Mouse (Mus musculus): Measurements from ENCODE around the gene Neu1. TPM values are rescaled to one million over a fixed set of nuclear protein-coding genes. Genes with fewer than 3 reads are reported as not detected.
"Not testable (repeated sequence)": the region's sequence is repeated elsewhere in the genome, so short reads cannot be mapped to it uniquely, and the experiment has no call there.

The Neu1 gene
- polyA plus RNA-seq, 1 experiment, result not detected

GRCm38 (mm10) chr17:34899053-34899889, 31.8 kb upstream of the Neu1 start:
- H3K4me3 ChIP-seq (ENCODE audit: insufficient read depth, low read depth, low read length), result peak overlapping the region; percentile 99
- WGBS, result 1% methylated on average over 42 of the region's 45 CpGs
- TF ChIP-seq POLR2A (IDR thresholded peaks at IDR 0.05; ENCODE audit: insufficient read depth, low read depth, low read length) (no peak), CTCF (IDR thresholded peaks at IDR 0.05; ENCODE audit: insufficient read depth, low read depth, low read length) (no peak)
- peak overlapping the region; percentile 31; the same call in 1 of the 2 replicates for H3K27ac ChIP-seq (ENCODE audit: insufficient read depth, low read depth, low read length)
- peaks cover 21% of the 10 kb centered on the region for H3K4me1 ChIP-seq (ENCODE audit: control insufficient read depth, insufficient read depth, low read length)

- under 1% methylated on average over 5 of the region's 5 CpGs for WGBS
- H3K27ac ChIP-seq (ENCODE audit: insufficient read depth, low read depth, low read length), result peak overlapping the region; percentile 31; the same call in 1 of the 2 replicates
- peak overlapping the region; percentile 99 for H3K4me3 ChIP-seq (ENCODE audit: insufficient read depth, low read depth, low read length)
- H3K4me1 ChIP-seq (ENCODE audit: control insufficient read depth, insufficient read depth, low read length), result peaks cover 21% of the 10 kb centered on the region
- TF ChIP-seq CTCF (IDR thresholded peaks at IDR 0.05; ENCODE audit: insufficient read depth, low read depth, low read length) (no peak), POLR2A (IDR thresholded peaks at IDR 0.05; ENCODE audit: insufficient read depth, low read depth, low read length) (no peak)
Measured at GRCm38 (mm10) chr17:34899890-34900243, 31.2 kb upstream of the Neu1 start.

- peaks cover 11% of the 10 kb centered on the region for H3K4me1 ChIP-seq (ENCODE audit: control insufficient read depth, insufficient read depth, low read length)
- not testable (repeated sequence) for H3K4me3 ChIP-seq (ENCODE audit: insufficient read depth, low read depth, low read length); H3K27ac ChIP-seq (ENCODE audit: insufficient read depth, low read depth, low read length)
Measured at GRCm38 (mm10) chr17:34900826-34901225, 30.2 kb upstream of the Neu1 start.

GRCm38 (mm10) chr17:34901948-34902347, 29.1 kb upstream of the Neu1 start:
- not testable (repeated sequence) for H3K4me1 ChIP-seq (ENCODE audit: control insufficient read depth, insufficient read depth, low read length); H3K4me3 ChIP-seq (ENCODE audit: insufficient read depth, low read depth, low read length); H3K27ac ChIP-seq (ENCODE audit: insufficient read depth, low read depth, low read length)
- WGBS, result 89% methylated on average over 9 of the region's 10 CpGs

- Histone ChIP-seq H3K4me1 (ENCODE audit: control insufficient read depth, insufficient read depth, low read length) (peaks cover 3% of the 10 kb centered on the region; the same call in 1 of the 2 replicates), H3K4me3 (ENCODE audit: insufficient read depth, low read depth, low read length) (no peak overlapping the region), H3K27ac (ENCODE audit: insufficient read depth, low read depth, low read length) (no peak overlapping the region)
- 90% methylated on average over 9 of the region's 9 CpGs for WGBS
- TF ChIP-seq CTCF (IDR thresholded peaks at IDR 0.05; ENCODE audit: insufficient read depth, low read depth, low read length), result no peak
- TF ChIP-seq POLR2A (IDR thresholded peaks at IDR 0.05; ENCODE audit: insufficient read depth, low read depth, low read length), result no peak
Measured at GRCm38 (mm10) chr17:34902895-34903294, 28.2 kb upstream of the Neu1 start.

- 85% methylated on average over 10 of the region's 10 CpGs for WGBS
- no peak overlapping the region for H3K4me3 ChIP-seq (ENCODE audit: insufficient read depth, low read depth, low read length)
- H3K4me1 ChIP-seq (ENCODE audit: control insufficient read depth, insufficient read depth, low read length), result 0 out of 2 replicates have a peak, but pooled peaks cover 2% of the 10 kb centered on the region
- H3K27ac ChIP-seq (ENCODE audit: insufficient read depth, low read depth, low read length), result no peak overlapping the region
- no peak for TF ChIP-seq CTCF (IDR thresholded peaks at IDR 0.05; ENCODE audit: insufficient read depth, low read depth, low read length)
- no peak for TF ChIP-seq POLR2A (IDR thresholded peaks at IDR 0.05; ENCODE audit: insufficient read depth, low read depth, low read length)
Measured at GRCm38 (mm10) chr17:34910982-34911381, 20.1 kb upstream of the Neu1 start.

GRCm38 (mm10) chr17:34911945-34912351, 19.1 kb upstream of the Neu1 start:
- 36% methylated on average over 5 of the region's 5 CpGs for WGBS
- no peak overlapping the region for H3K4me3 ChIP-seq (ENCODE audit: insufficient read depth, low read depth, low read length)
- TF ChIP-seq CTCF (IDR thresholded peaks at IDR 0.05; ENCODE audit: insufficient read depth, low read depth, low read length), result peak; percentile 91
- TF ChIP-seq POLR2A (IDR thresholded peaks at IDR 0.05; ENCODE audit: insufficient read depth, low read depth, low read length), result no peak

GRCm38 (mm10) chr17:34913930-34914665, 17.0 kb upstream of the Neu1 start, which contains the start of gene Slc44a4:
Gene Slc44a4, plus strand, starts transcription at chr17:34914466.
- WGBS, result 48% methylated on average over 18 of the region's 18 CpGs
- no peak within 1 kb of the TSS for H3K4me3 ChIP-seq (ENCODE audit: insufficient read depth, low read depth, low read length)
- TF ChIP-seq POLR2A (IDR thresholded peaks at IDR 0.05; ENCODE audit: insufficient read depth, low read depth, low read length) (no peak), CTCF (IDR thresholded peaks at IDR 0.05; ENCODE audit: insufficient read depth, low read depth, low read length) (no peak)
- H3K27ac ChIP-seq (ENCODE audit: insufficient read depth, low read depth, low read length), result no peak within 1 kb of the TSS
- 0 out of 2 replicates have a peak, but pooled peaks cover 2% of the 10 kb centered on the region for H3K4me1 ChIP-seq (ENCODE audit: control insufficient read depth, insufficient read depth, low read length)

More at GRCm38 (mm10) chr17:34911945-34912351, 19.1 kb upstream of the Neu1 start:
- Histone ChIP-seq H3K4me1 (ENCODE audit: control insufficient read depth, insufficient read depth, low read length) (0 out of 2 replicates have a peak, but pooled peaks cover 2% of the 10 kb centered on the region), H3K27ac (ENCODE audit: insufficient read depth, low read depth, low read length) (no peak overlapping the region)

- 27% methylated on average over 11 of the region's 11 CpGs for WGBS
- Histone ChIP-seq H3K4me1 (ENCODE audit: control insufficient read depth, insufficient read depth, low read length) (0 out of 2 replicates have a peak, but pooled peaks cover 2% of the 10 kb centered on the region), H3K27ac (ENCODE audit: insufficient read depth, low read depth, low read length) (no peak overlapping the region), H3K4me3 (ENCODE audit: insufficient read depth, low read depth, low read length) (no peak overlapping the region)
- TF ChIP-seq CTCF (IDR thresholded peaks at IDR 0.05; ENCODE audit: insufficient read depth, low read depth, low read length) (no peak), POLR2A (IDR thresholded peaks at IDR 0.05; ENCODE audit: insufficient read depth, low read depth, low read length) (no peak)
Measured at GRCm38 (mm10) chr17:34915410-34915831, 15.6 kb upstream of the Neu1 start.
